Mouse (Mus musculus): ENCODE results near the gene Nup50.

GRCm38 (mm10) chr15:84922884-84923507 lies at the start of gene Nup50:
- TF ChIP-seq POLR2A (IDR thresholded peaks at IDR 0.05; ENCODE audit: control insufficient read depth, extremely low read depth, insufficient read depth, low read length, poor library complexity) = peak; percentile 74; the same call in 1 of the 2 replicates
- TF ChIP-seq CTCF (IDR thresholded peaks at IDR 0.05; ENCODE audit: borderline replicate concordance, control insufficient read depth, extremely low read depth, insufficient read depth, low read length, poor library complexity) = peak; percentile 24; the same call in 1 of the 2 replicates
